Mouse (Mus musculus): ENCODE results near the gene Slc2a1. TPM values are rescaled to one million over a fixed set of nuclear protein-coding genes. Genes with fewer than 3 reads are reported as not detected.

The Slc2a1 gene
- polyA plus RNA-seq, 1 experiment from 2014 or later: 158 TPM

MicroRNAs encoded within 50 kb of the gene (microRNA counts, 519-probe panel; counts per million panel counts)
- not detected for microRNA mmu-miR-1957

Small RNAs within 50 kb of the gene (microRNA-seq; reads per million reads assigned to microRNA genes)
- not detected for gene Mir1957a

Other genes with a start within 250 kb of the Slc2a1 start
- not detected in 2 replicates for gene Olfr1331, start 244.1 kb upstream of the Slc2a1 start, polyA plus RNA-seq (2014; fragmentation: Nextera tagmentation; extraction: Ambion mirVana)
- not detected in 2 replicates for gene Olfr1330, start 220.1 kb upstream of the Slc2a1 start, polyA plus RNA-seq (2014; fragmentation: Nextera tagmentation; extraction: Ambion mirVana)
- not detected in 2 replicates for gene Olfr1329, start 191.2 kb upstream of the Slc2a1 start, polyA plus RNA-seq (2014; fragmentation: Nextera tagmentation; extraction: Ambion mirVana)
- gene Olfr1328, start 170.1 kb upstream of the Slc2a1 start, polyA plus RNA-seq (2014; fragmentation: Nextera tagmentation; extraction: Ambion mirVana): not detected in 2 replicates
- gene Lao1, start 147.1 kb upstream of the Slc2a1 start, polyA plus RNA-seq (2014; fragmentation: Nextera tagmentation; extraction: Ambion mirVana): not detected in 2 replicates
- 7.7 and 9.0 TPM in 2 replicates for gene Zfp691, start 65.5 kb downstream of the Slc2a1 start, polyA plus RNA-seq (2014; fragmentation: Nextera tagmentation; extraction: Ambion mirVana)
- 7.7 and 9.3 TPM in 2 replicates for gene Ermap, start 81.3 kb downstream of the Slc2a1 start, polyA plus RNA-seq (2014; fragmentation: Nextera tagmentation; extraction: Ambion mirVana)
- 173 and 179 TPM in 2 replicates for gene Svbp, start 86.6 kb downstream of the Slc2a1 start, polyA plus RNA-seq (2014; fragmentation: Nextera tagmentation; extraction: Ambion mirVana)
- 0.31 TPM in 1 of 2 replicates, not detected in the other for gene Tmem269, start 109.5 kb downstream of the Slc2a1 start, polyA plus RNA-seq (2014; fragmentation: Nextera tagmentation; extraction: Ambion mirVana)
- 32.2 and 35.2 TPM in 2 replicates for gene AU022252, start 124.0 kb downstream of the Slc2a1 start, polyA plus RNA-seq (2014; fragmentation: Nextera tagmentation; extraction: Ambion mirVana)
- 15.5 TPM in 2 replicates for gene P3h1, start 124.2 kb downstream of the Slc2a1 start, polyA plus RNA-seq (2014; fragmentation: Nextera tagmentation; extraction: Ambion mirVana)
- 0.49 TPM in 1 of 2 replicates, not detected in the other for gene Cldn19, start 146.7 kb downstream of the Slc2a1 start, polyA plus RNA-seq (2014; fragmentation: Nextera tagmentation; extraction: Ambion mirVana)
- 1,380 and 1,435 TPM in 2 replicates for gene Ybx1, start 185.9 kb downstream of the Slc2a1 start, polyA plus RNA-seq (2014; fragmentation: Nextera tagmentation; extraction: Ambion mirVana)
- 123 and 124 TPM in 2 replicates for gene Ppih, start 211.8 kb downstream of the Slc2a1 start, polyA plus RNA-seq (2014; fragmentation: Nextera tagmentation; extraction: Ambion mirVana)